Comparison of ENCODE assay signal across 8 mouse cellular contexts in genomic region chr1:75399755-75400492, GRCm38 (mm10). TPM values are rescaled to one million over a fixed set of nuclear protein-coding genes. Genes with fewer than 3 reads are reported as not detected.
A peak's percentile ranks its signal among the peaks of the same experiment; 100 is the strongest.
DNase-seq lines count a peak whose midpoint lies in the region; ATAC-seq and TF ChIP-seq lines count a peak whose summit lies in the region.

No protein-coding gene starts in this region.

- 0 out of 2 replicates have a peak overlapping the region, but pooled peaks have one; percentile 17 for H3K9ac ChIP-seq in hindbrain, postnatal 0 days (replicated peaks; ENCODE audit: low read length)
- H3K9ac ChIP-seq in liver, embryonic 16.5 days (ENCODE audit: low read depth, low read length), result peak overlapping the region; percentile 29; the same call in 1 of the 2 replicates

- H3K36me3 ChIP-seq in hindbrain, postnatal 0 days (ENCODE audit: insufficient read depth, low read length), result peaks cover 3% of the 10 kb centered on the region
- H3K36me3 ChIP-seq in liver, embryonic 16.5 days (ENCODE audit: control insufficient read depth, insufficient read depth), result no peaks in the 10 kb centered on the region

- DNase-seq in layer of hippocampus, adult 9-11 months, result peak; percentile 75
- no peak for DNase-seq in layer of hippocampus, adult 9-10 months (ENCODE audit: low spot score)
- peak; percentile 90 for DNase-seq in gastrocnemius, postnatal 25 days
- DNase-seq in hindbrain, postnatal 0 days (ENCODE audit: low spot score), result peak; percentile 69
- peak; percentile 93 for DNase-seq in retina, postnatal 1 day
- DNase-seq in thymus, postnatal 10 days (ENCODE audit: low spot score in 2 of 2), result no peak

- H3K9me3 ChIP-seq in hindbrain, postnatal 0 days (ENCODE audit: low read length), result no peaks in the 10 kb centered on the region
- no peaks in the 10 kb centered on the region for H3K9me3 ChIP-seq in liver, embryonic 16.5 days (replicated peaks; ENCODE audit: control insufficient read depth, low read length)

- H3K4me3 ChIP-seq in hindbrain, postnatal 0 days (ENCODE audit: low read length), result peak overlapping the region; percentile 16
- peak overlapping the region; percentile 20; the same call in 1 of the 2 replicates for H3K4me3 ChIP-seq in liver, embryonic 16.5 days (ENCODE audit: low read depth, low read length)

- WGBS in hindbrain, postnatal 0 days, result 9% methylated on average over 15 of the region's 15 CpGs
- 21% methylated on average over 15 of the region's 15 CpGs for WGBS in liver, embryonic 16.5 days (ENCODE audit: insufficient replicate concordance)

- peaks cover 18% of the 10 kb centered on the region for H3K4me1 ChIP-seq in hindbrain, postnatal 0 days (ENCODE audit: insufficient read depth, low read length)
- H3K4me1 ChIP-seq in liver, embryonic 16.5 days (ENCODE audit: control insufficient read depth, low read depth, low read length), result peaks cover 3% of the 10 kb centered on the region; the same call in 1 of the 2 replicates

- no peaks in the 10 kb centered on the region for H3K27me3 ChIP-seq in hindbrain, postnatal 0 days (ENCODE audit: insufficient read depth, low read length)
- no peaks in the 10 kb centered on the region for H3K27me3 ChIP-seq in liver, embryonic 16.5 days (ENCODE audit: control insufficient read depth, insufficient read depth, low read depth, low read length)

- no peak for TF ChIP-seq CTCF in hindbrain, postnatal 0 days (IDR thresholded peaks at IDR 0.05; ENCODE audit: low read depth)

- peak; percentile 26 for ATAC-seq in common myeloid progenitor, adult 5-6 weeks (replicated peaks; ENCODE audit: low read depth, poor library complexity, severe bottlenecking)
- ATAC-seq in hindbrain, postnatal 0 days, result peak; percentile 77
- ATAC-seq in liver, embryonic 16.5 days (ENCODE audit: low read depth), result peak; percentile 75

- H3K4me2 ChIP-seq in hindbrain, postnatal 0 days (ENCODE audit: low read depth, low read length), result peak overlapping the region; percentile 38
- peak overlapping the region; percentile 15; the same call in 1 of the 2 replicates for H3K4me2 ChIP-seq in liver, embryonic 16.5 days (ENCODE audit: low read depth, low read length)

- peak overlapping the region; percentile 71 for H3K27ac ChIP-seq in hindbrain, postnatal 0 days
- 0 out of 2 replicates have a peak overlapping the region, but pooled peaks have one; percentile 22 for H3K27ac ChIP-seq in liver, embryonic 16.5 days (ENCODE audit: low read length)

RNA-seq across cellular contexts. Expression of gene Speg, which starts 24.8 kb away (rescaled TPM):
- total RNA-seq in common myeloid progenitor, adult 5-6 weeks (2017), result not detected in 2 replicates
- total RNA-seq in gastrocnemius, postnatal 25 days (2021), result 100 to 1,000 TPM; 200 to 244 TPM
- 50.4 and 52.7 TPM in 2 replicates for total RNA-seq in hindbrain, postnatal 0 days (2014; rRNA removed)
- 19.2 and 19.9 TPM in 2 replicates for polyA plus RNA-seq in hindbrain, postnatal 0 days (2015; fragmentation: Nextera tagmentation; extraction: Ambion mirVana)
- 7.6 and 8.0 TPM in 2 replicates for polyA plus RNA-seq in liver, embryonic 16.5 days (2015; fragmentation: Nextera tagmentation; extraction: Ambion mirVana)

RNA-seq across cellular contexts. Expression of gene Gmppa, which starts 35.8 kb away (rescaled TPM):
- total RNA-seq in common myeloid progenitor, adult 5-6 weeks (2017), result 61.7 and 73.9 TPM in 2 replicates
- 10 to 100 TPM; 32.0 to 37.2 TPM for total RNA-seq in gastrocnemius, postnatal 25 days (2021)
- 88.0 and 96.8 TPM in 2 replicates for total RNA-seq in hindbrain, postnatal 0 days (2014; rRNA removed)
- polyA plus RNA-seq in hindbrain, postnatal 0 days (2015; fragmentation: Nextera tagmentation; extraction: Ambion mirVana), result 59.9 and 63.1 TPM in 2 replicates
- 32.5 and 35.7 TPM in 2 replicates for polyA plus RNA-seq in liver, embryonic 16.5 days (2015; fragmentation: Nextera tagmentation; extraction: Ambion mirVana)

RNA-seq across cellular contexts. Expression of gene Des, which starts 39.8 kb away (rescaled TPM):
- not detected in 2 replicates for total RNA-seq in common myeloid progenitor, adult 5-6 weeks (2017)
- 1,000 to 10,000 TPM; 1,914 to 2,104 TPM for total RNA-seq in gastrocnemius, postnatal 25 days (2021)
- total RNA-seq in hindbrain, postnatal 0 days (2014; rRNA removed), result 2.6 and 6.9 TPM in 2 replicates
- 1.2 and 1.6 TPM in 2 replicates for polyA plus RNA-seq in hindbrain, postnatal 0 days (2015; fragmentation: Nextera tagmentation; extraction: Ambion mirVana)
- polyA plus RNA-seq in liver, embryonic 16.5 days (2015; fragmentation: Nextera tagmentation; extraction: Ambion mirVana), result 7.2 and 13.9 TPM in 2 replicates

RNA-seq across cellular contexts. Expression of gene Asic4, which starts 50.3 kb away (rescaled TPM):
- not detected in 2 replicates for total RNA-seq in common myeloid progenitor, adult 5-6 weeks (2017)
- total RNA-seq in gastrocnemius, postnatal 25 days (2021), result not detected
- total RNA-seq in hindbrain, postnatal 0 days (2014; rRNA removed), result 71.4 and 74.1 TPM in 2 replicates
- polyA plus RNA-seq in hindbrain, postnatal 0 days (2015; fragmentation: Nextera tagmentation; extraction: Ambion mirVana), result 17.0 and 21.0 TPM in 2 replicates
- 0.06 TPM in 1 of 2 replicates, not detected in the other for polyA plus RNA-seq in liver, embryonic 16.5 days (2015; fragmentation: Nextera tagmentation; extraction: Ambion mirVana)

Comparison
In these comparisons a context has a peak if more than half of its experiments do, and no peak if none do; other contexts are left out.
1. DNase-seq: peak in layer of hippocampus, adult 9-11 months (single experiment), gastrocnemius, postnatal 25 days (single experiment), hindbrain, postnatal 0 days (single experiment) and retina, postnatal 1 day (single experiment); none in layer of hippocampus, adult 9-10 months (single experiment) and thymus, postnatal 10 days (0 of 2).
2. ATAC-seq: peak in every context shown above with its lines; median percentile 77 in hindbrain, postnatal 0 days; 75 in liver, embryonic 16.5 days; 26 in common myeloid progenitor, adult 5-6 weeks.
3. RNA of gene Speg, which starts 24.8 kb away (total RNA-seq): 200 to 244 TPM in gastrocnemius, postnatal 25 days and 50.4 to 52.7 TPM in hindbrain, postnatal 0 days; not detected in common myeloid progenitor, adult 5-6 weeks; every median in the first group is over 10 times any median in the second.
4. RNA of gene Des, which starts 39.8 kb away (total RNA-seq): 1,914 to 2,104 TPM in gastrocnemius, postnatal 25 days; 2.6 to 6.9 TPM in hindbrain, postnatal 0 days and not detected in common myeloid progenitor, adult 5-6 weeks; every median in the first group is over 100 times any median in the second.